Mouse (Mus musculus) thymus, adult 2 months (tissue): ENCODE measurements around the gene Safb. TPM values are rescaled to one million over a fixed set of nuclear protein-coding genes. Genes with fewer than 3 reads are reported as not detected.

Experiments used
- DNase-seq: peaks from one replicate; pipeline ENCODE4 v3.0.0; 2021
- H3K27ac ChIP-seq: fragments of 200-500 bp; 2 replicates; pipeline ENCODE4 v1.5.1; 2012; ENCODE audit warnings: low read length, control low read depth; ENCODE audit not compliant: control insufficient read depth, insufficient read depth
- H3K27me3 ChIP-seq: fragments of 200-500 bp; 2 replicates; pipeline ENCODE4 v1.6.1; 2012; ENCODE audit warnings: mild to moderate bottlenecking, low read length, moderate library complexity, mixed read lengths; ENCODE audit not compliant: control insufficient read depth, insufficient read depth
- H3K36me3 ChIP-seq: fragments of 200-500 bp; 2 replicates; pipeline ENCODE4 v1.6.1; 2012; ENCODE audit warnings: mild to moderate bottlenecking, low read length, moderate library complexity; ENCODE audit not compliant: control insufficient read depth, insufficient read depth
- H3K4me1 ChIP-seq: fragments of 200-500 bp; replicated peaks from 2 replicates; pipeline ENCODE4 v1.6.1; 2012; ENCODE audit warnings: low read length; ENCODE audit not compliant: control insufficient read depth, insufficient read depth
- H3K4me3 ChIP-seq: fragments of 200-500 bp; 2 replicates; pipeline ENCODE4 v1.5.1; 2012; ENCODE audit warnings: mild to moderate bottlenecking, low read length, control low read depth, moderate library complexity; ENCODE audit not compliant: control insufficient read depth, insufficient read depth
- CTCF ChIP-seq: fragments of 200-500 bp; IDR thresholded peaks from 2 replicates; pipeline ENCODE4 v1.5.1; 2012; ENCODE audit warnings: mild to moderate bottlenecking, control low read depth, low read length, moderate library complexity, borderline replicate concordance; ENCODE audit not compliant: control insufficient read depth, poor library complexity, insufficient read depth; ENCODE audit errors: extremely low read depth
- POLR2A ChIP-seq: fragments of 200-500 bp; IDR thresholded peaks from 2 replicates; pipeline ENCODE4 v1.6.1; 2012; ENCODE audit warnings: mild to moderate bottlenecking, low read length, control low read depth, moderate library complexity; ENCODE audit not compliant: control insufficient read depth, poor library complexity, insufficient read depth; ENCODE audit errors: extremely low read depth
- WGBS: fragments of 180-500 bp; shearing (Covaris S2); methylation state at CpG from one replicate; pipeline ENCODE4 v1.1.7; 2018; 5-methylcytosine and 5-hydroxymethylcytosine counted together
- polyA plus RNA-seq: library from polyadenylated mRNA; depleted of rRNA; stranded (reverse); fragments of >200 nt; gene quantifications from 2 replicates; pipeline ENCODE4 v1.2.3, GENCODE M21; 2012

Safb gene
- polyA plus RNA-seq, 1 experiment = 222 TPM

GRCm38 (mm10) chr17:56592553-56592952 is 7.9 kb downstream of the Safb start:
- Histone ChIP-seq H3K4me3 (no peak overlapping the region), H3K27ac (no peak overlapping the region), H3K4me1 (0 out of 2 replicates have a peak, but pooled peaks cover 2% of the 10 kb centered on the region), H3K36me3 (peaks cover 85% of the 10 kb centered on the region), H3K27me3 (no peaks in the 10 kb centered on the region)
- TF ChIP-seq POLR2A = no peak
- TF ChIP-seq CTCF = no peak
- no peak for DNase-seq

DNA sequence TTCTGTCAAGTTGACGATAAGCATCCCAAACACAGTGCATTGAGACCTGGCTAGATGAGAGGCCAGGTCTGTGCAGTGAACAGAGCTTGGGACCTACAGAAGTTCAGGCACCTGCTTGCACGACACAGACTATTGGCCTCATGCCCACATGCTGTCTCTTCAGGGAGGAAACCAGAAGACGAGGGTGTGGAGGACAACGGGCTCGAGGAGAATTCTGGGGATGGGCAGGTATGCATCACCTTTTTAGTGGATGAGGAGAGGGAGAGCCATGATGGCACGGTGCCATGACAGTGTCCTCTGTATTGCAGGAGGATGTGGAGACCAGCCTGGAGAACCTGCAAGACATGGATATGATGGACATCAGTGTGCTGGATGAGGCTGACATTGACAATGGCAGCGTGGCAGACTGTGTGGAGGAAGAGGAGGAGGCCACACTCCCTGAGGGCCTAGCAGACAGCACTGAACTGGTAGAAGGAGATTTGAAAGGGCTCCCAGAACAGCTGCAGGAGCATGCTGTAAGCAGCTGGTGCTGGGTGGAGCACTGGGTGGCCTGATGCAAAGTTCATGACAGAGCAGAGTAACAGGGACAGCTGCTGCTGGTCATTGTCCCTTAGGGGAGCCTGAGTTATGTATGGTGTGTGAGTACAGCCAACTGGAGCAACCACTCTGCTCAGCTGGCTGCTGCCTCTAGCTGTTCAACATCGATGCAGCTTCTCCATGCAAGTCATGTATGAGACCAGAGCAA is 9.1 kb downstream of the Safb start:
- no peak overlapping the region for H3K27ac ChIP-seq
- H3K4me3 ChIP-seq = no peak overlapping the region
- WGBS = 94% methylated on average over 8 of the region's 8 CpGs
- TF ChIP-seq CTCF = no peak
- TF ChIP-seq POLR2A = no peak
- no peaks in the 10 kb centered on the region for H3K27me3 ChIP-seq
- H3K36me3 ChIP-seq = peaks cover 85% of the 10 kb centered on the region
- no peak for DNase-seq
- no peaks in the 10 kb centered on the region for H3K4me1 ChIP-seq

DNA sequence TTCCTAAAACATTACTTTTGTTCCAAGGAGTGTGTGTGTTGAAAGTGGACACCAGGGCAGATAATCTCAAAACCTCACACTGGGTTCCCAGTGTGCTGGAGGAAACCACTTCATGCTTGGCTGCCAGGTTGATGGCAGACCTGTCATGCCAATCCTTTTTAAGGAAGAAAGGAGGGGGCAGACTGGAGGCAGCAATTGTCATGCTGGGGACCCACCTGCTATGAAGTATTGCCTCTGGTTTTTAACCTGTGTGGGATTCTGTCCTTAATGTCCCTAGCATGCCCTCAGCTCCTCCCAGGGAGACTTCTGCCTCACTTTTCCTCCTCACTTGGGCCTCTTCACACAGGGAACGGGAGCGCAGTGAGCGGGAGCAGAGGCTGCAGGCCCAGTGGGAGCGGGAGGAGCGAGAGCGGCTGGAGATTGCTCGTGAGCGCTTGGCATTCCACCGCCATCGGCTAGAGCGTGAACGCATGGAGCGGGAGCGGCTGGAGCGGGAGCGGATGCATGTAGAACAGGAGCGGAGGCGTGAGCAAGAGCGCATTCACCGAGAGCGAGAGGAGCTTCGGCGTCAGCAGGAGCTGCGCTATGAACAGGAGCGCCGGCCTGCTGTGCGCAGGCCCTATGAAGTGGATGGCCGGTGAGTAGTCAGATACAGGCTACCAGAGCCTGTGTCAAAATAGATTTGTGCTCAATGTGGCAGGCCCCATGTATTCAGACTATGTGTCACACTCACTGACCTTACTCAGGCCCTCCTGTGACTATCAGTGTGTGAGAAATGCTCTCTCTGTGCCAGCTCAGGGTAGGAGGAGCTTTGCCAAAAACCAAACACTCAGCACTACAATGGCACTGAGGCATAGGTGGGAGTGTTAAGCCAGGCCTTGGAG is 18.8 kb downstream of the Safb start:
- DNase-seq = no peak
- Histone ChIP-seq H3K4me3 (no peak overlapping the region), H3K27me3 (no peaks in the 10 kb centered on the region), H3K27ac (no peak overlapping the region), H3K36me3 (peaks cover 75% of the 10 kb centered on the region), H3K4me1 (peaks cover 1% of the 10 kb centered on the region)
- no peak for TF ChIP-seq CTCF
- no peak for TF ChIP-seq POLR2A
- 99% methylated on average over 28 of the region's 28 CpGs for WGBS

DNA sequence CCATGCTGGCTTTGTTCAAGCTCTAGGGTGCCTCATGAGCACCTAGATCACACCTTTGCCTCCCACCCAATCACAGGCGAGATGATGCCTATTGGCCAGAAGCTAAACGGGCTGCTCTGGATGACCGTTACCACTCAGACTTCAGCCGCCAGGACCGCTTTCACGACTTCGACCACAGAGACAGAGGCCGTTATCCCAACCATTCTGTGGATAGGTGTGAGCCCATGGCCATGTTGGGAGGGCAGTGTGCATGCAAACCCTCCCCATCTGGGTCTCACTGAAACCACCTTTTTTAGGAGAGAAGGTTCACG is 19.4 kb downstream of the Safb start:
- Histone ChIP-seq H3K27ac (no peak overlapping the region), H3K36me3 (peaks cover 75% of the 10 kb centered on the region)
- WGBS = 95% methylated on average over 9 of the region's 9 CpGs

GRCm38 (mm10) chr17:56604422-56604821 is 19.8 kb downstream of the Safb start:
- TF ChIP-seq CTCF = no peak
- TF ChIP-seq POLR2A = no peak
- 96% methylated on average over 3 of the region's 3 CpGs for WGBS
- H3K36me3 ChIP-seq = peaks cover 72% of the 10 kb centered on the region

More for the DNA sequence above, 19.4 kb downstream of the Safb start:
- Histone ChIP-seq H3K4me3 (no peak overlapping the region), H3K4me1 (peaks cover 7% of the 10 kb centered on the region), H3K27me3 (no peaks in the 10 kb centered on the region)
- no peak for DNase-seq
- TF ChIP-seq POLR2A = no peak
- no peak for TF ChIP-seq CTCF

GRCm38 (mm10) chr17:56605431-56605830 is 20.8 kb downstream of the Safb start:
- no peak for DNase-seq
- 95% methylated on average over 9 of the region's 9 CpGs for WGBS
- Histone ChIP-seq H3K4me3 (no peak overlapping the region), H3K4me1 (peaks cover 16% of the 10 kb centered on the region), H3K27ac (no peak overlapping the region), H3K36me3 (peaks cover 62% of the 10 kb centered on the region), H3K27me3 (no peaks in the 10 kb centered on the region)
- no peak for TF ChIP-seq CTCF
- TF ChIP-seq POLR2A = no peak

More at GRCm38 (mm10) chr17:56604422-56604821, 19.8 kb downstream of the Safb start:
- Histone ChIP-seq H3K4me1 (peaks cover 9% of the 10 kb centered on the region), H3K4me3 (no peak overlapping the region), H3K27ac (no peak overlapping the region), H3K27me3 (no peaks in the 10 kb centered on the region)
- DNase-seq = no peak
